Mouse (Mus musculus) megakaryocyte, embryonic 14.5 days (primary cell): ENCODE data around the gene Fkbp2.

Experiments used
- FLI1 ChIP-seq: IDR thresholded peaks from 2 replicates; pipeline ENCODE4 v1.6.1; 2012; ENCODE audit warnings: low read length, inconsistent platforms, mixed read lengths
- GATA1 ChIP-seq: IDR thresholded peaks from 3 replicates; pipeline ENCODE4 v1.6.1; 2012; ENCODE audit warnings: mixed read lengths, low read length, inconsistent platforms, borderline replicate concordance

DNA sequence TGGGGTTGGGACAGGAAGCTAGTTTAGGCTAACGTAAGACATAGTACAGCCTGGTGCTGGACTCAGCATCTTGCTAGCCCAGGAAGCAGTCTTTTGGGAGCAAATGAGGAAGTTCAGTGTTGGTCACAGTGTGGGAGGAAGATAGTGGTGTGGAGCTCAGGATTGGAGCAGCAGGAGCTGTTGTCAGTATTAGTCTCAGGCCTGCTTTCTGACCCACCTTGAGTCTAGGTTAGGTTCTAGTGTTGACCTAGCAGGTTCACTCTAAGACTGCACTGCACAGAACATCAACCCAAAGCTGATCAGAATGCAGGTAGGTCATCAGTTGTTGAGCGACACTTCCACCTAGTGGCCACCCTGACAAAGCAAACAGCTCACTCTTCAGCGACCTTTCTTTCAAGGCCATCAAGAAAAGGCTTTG is 39.9 kb upstream of the Fkbp2 start:
- TF ChIP-seq GATA1 (no peak), FLI1 (no peak)
